Mouse (Mus musculus) midbrain, embryonic 15.5 days (tissue): ENCODE results near the gene M1ap. TPM values are rescaled to one million over a fixed set of nuclear protein-coding genes. Genes with fewer than 3 reads are reported as not detected.

Experiments used
- ATAC-seq: fragments of 200-750 bp; cut with Nextera tagmentation; replicated peaks from 2 replicates; pipeline ENCODE4 v1.8.0; 2017; ENCODE audit warnings: moderate TSS enrichment
- H3K27ac ChIP-seq: fragments of 300-500 bp; sonication (generic); 2 replicates; pipeline ENCODE4 v1.5.1; 2015; ENCODE audit warnings: mild to moderate bottlenecking, inconsistent platforms
- H3K27me3 ChIP-seq: fragments of 300-500 bp; sonication (generic); replicated peaks from 2 replicates; pipeline ENCODE4 v1.6.1; 2015; ENCODE audit warnings: inconsistent platforms
- H3K36me3 ChIP-seq: fragments of 300-500 bp; sonication (generic); replicated peaks from 2 replicates; pipeline ENCODE4 v1.6.1; 2015; ENCODE audit warnings: inconsistent platforms
- H3K4me1 ChIP-seq: fragments of 300-500 bp; sonication (generic); 2 replicates; pipeline ENCODE4 v1.6.1; 2015; ENCODE audit warnings: inconsistent platforms
- H3K4me2 ChIP-seq: fragments of 300-500 bp; sonication (generic); 2 replicates; pipeline ENCODE4 v1.6.1; 2015; ENCODE audit warnings: inconsistent platforms, mild to moderate bottlenecking, moderate library complexity
- H3K4me3 ChIP-seq: fragments of 300-500 bp; sonication (generic); 2 replicates; pipeline ENCODE4 v1.5.1; 2015; ENCODE audit warnings: mild to moderate bottlenecking, inconsistent platforms
- H3K9ac ChIP-seq: fragments of 300-500 bp; sonication (generic); 2 replicates; pipeline ENCODE4 v1.6.1; 2015; ENCODE audit warnings: mild to moderate bottlenecking, inconsistent platforms
- H3K9me3 ChIP-seq: fragments of 300-500 bp; sonication (generic); 2 replicates; pipeline ENCODE4 v1.6.1; 2016; ENCODE audit warnings: inconsistent platforms
- whole genome bisulfite sequencing: fragments of 180-500 bp; shearing (Covaris S2); methylation state at CpG from one replicate; pipeline ENCODE4 v1.1.7; 2015; ENCODE audit warnings: mixed read lengths; 5-methylcytosine and 5-hydroxymethylcytosine counted together
- polyA plus RNA-seq: library from polyadenylated mRNA; unstranded; fragments of >200 nt; fragmentation: Nextera tagmentation; extraction: Ambion mirVana; gene quantifications from 2 replicates; pipeline ENCODE4 v1.2.1, GENCODE M21; 2015

M1ap gene
- polyA plus RNA-seq, 1 experiment from 2014 or later, result 0.22 TPM

DNA sequence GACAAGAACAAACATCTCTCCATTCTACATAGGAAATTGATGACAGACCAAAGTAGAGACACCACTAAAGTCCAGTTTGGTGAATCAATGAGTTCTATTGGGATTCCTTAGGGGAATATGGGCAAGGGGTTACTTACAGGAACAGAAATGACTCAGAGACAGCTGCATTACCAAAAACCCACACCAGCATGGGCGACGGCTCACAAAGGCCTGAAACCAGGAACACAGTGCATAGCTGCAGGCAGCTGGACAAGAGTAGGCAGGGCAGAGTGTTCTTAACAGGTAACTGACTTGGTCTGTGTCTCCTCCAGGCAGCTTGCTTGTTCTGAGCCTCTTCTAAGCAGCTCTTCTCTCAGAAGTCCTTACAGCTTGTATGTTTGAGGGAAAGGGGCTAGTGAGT lies 69.0 kb downstream of the M1ap start:
- Histone ChIP-seq H3K27ac (no peak overlapping the region), H3K4me3 (no peak overlapping the region), H3K9me3 (no peaks in the 10 kb centered on the region), H3K4me2 (no peak overlapping the region), H3K27me3 (no peaks in the 10 kb centered on the region), H3K9ac (no peak overlapping the region), H3K36me3 (no peaks in the 10 kb centered on the region), H3K4me1 (no peaks in the 10 kb centered on the region)
- ATAC-seq, result no peak
- 92% methylated on average over 2 of the region's 2 CpGs for WGBS

DNA sequence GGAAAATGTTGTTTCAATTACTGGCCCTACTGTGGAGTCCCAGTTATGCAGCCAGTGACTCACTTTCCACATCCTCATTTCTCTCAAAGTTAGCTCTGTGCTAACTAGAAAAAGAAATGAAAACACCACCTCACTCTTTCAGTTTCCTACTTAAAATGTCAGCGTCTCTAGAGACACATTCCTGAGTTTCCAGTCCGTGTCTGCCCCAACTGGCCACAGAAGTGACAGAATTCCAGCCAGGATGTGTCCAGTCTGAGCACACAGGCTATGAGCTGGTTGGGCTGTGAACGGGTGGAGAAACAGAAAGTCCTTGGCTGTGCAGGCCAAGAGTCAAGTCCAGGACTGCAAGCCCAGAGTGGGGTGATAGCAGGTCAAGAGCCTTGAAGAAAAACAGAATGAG lies 70.5 kb downstream of the M1ap start:
- no peak for ATAC-seq
- H3K4me2 ChIP-seq, result no peak overlapping the region
- WGBS, result 76% methylated on average over 3 of the region's 3 CpGs

GRCm38 (mm10) chr6:83019044-83019443 lies 72.3 kb downstream of the M1ap start:
- Histone ChIP-seq H3K27me3 (no peaks in the 10 kb centered on the region), H3K4me1 (no peaks in the 10 kb centered on the region), H3K4me3 (no peak overlapping the region), H3K36me3 (no peaks in the 10 kb centered on the region), H3K4me2 (no peak overlapping the region), H3K27ac (no peak overlapping the region), H3K9ac (no peak overlapping the region), H3K9me3 (no peaks in the 10 kb centered on the region)
- ATAC-seq, result no peak
- 67% methylated on average over 3 of the region's 3 CpGs for WGBS

More for the DNA sequence above, 70.5 kb downstream of the M1ap start:
- H3K36me3 ChIP-seq, result no peaks in the 10 kb centered on the region
- no peak overlapping the region for H3K9ac ChIP-seq
- no peaks in the 10 kb centered on the region for H3K27me3 ChIP-seq
- no peak overlapping the region for H3K27ac ChIP-seq
- H3K4me1 ChIP-seq, result no peaks in the 10 kb centered on the region
- no peaks in the 10 kb centered on the region for H3K9me3 ChIP-seq
- no peak overlapping the region for H3K4me3 ChIP-seq

DNA sequence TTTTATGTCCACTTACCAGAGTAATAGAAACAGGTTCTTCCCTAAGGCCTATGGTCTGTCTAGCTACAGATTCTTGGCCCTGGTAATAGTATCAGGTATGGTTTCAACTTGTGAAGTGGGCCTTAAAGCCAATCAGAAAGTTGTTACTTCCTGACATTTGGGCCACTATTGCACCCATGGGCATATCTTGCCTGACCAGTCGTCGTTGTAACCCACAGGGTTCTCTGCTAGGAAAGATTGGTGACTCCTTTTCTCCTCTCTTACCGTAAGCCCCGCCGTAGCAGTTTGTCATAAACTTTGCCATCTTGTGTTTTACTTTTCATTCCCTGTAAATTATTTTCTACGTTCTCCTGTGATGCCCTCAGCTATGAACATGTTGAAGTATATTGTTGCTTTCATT lies 73.4 kb downstream of the M1ap start:
- Histone ChIP-seq H3K36me3 (no peaks in the 10 kb centered on the region), H3K4me1 (no peaks in the 10 kb centered on the region), H3K27me3 (no peaks in the 10 kb centered on the region), H3K4me2 (no peak overlapping the region), H3K9me3 (no peaks in the 10 kb centered on the region), H3K4me3 (no peak overlapping the region), H3K9ac (no peak overlapping the region), H3K27ac (no peak overlapping the region)
- 89% methylated on average over 6 of the region's 6 CpGs for WGBS
- no peak for ATAC-seq

DNA sequence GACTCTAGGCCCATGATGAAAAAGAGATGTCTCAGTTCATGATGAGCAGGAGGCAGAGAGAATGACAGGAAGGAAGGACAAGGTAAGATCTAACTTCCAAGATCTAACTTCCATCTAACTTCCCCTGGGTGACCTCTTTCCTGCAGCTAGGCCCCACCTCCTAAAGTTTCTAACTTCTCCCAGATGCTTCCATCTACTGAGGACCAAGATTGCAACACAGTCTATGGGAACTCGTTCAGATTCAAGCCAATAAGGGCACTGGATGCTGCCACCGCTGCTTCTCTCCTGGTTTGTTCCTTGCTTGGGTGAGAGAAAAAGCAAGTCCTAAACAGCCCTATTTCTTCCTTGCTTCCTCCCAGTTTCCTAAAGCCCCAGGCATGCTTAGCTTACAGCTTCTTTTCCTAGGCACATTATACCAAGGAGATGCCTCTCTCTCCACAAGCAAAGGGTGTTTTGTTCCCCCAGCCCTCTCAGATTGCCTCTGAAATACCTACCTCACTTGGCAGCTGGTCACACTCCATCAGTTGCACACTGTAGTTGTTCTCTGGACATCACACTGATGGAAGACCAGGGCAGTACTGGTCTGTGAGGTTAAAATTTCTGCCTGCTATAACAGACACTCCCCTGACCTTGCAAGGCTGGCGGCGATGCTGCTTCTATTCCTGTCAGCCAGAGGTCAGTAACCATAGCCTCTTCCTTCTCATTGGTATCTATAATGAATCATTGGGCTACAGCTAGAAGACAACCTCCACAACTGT lies 74.3 kb downstream of the M1ap start:
- 85% methylated on average over 4 of the region's 4 CpGs for WGBS

DNA sequence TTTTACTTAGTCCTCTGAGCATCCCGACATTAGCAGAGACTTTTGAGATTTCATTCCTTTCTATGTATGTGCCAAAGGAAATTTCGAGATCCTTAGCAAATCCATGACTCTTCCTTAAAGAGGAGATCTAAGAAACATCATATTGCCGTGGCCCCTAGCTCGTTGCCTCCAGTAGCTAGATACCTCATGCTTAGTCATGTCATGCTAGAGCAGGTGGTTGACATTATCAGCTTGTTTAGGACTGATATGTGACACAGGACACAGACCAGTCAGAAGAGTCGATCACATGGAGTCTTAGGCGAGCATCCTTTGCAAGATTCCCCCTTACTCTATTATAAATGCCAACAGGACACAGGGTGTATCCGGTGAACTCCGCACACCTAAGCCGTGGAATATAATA lies 76.3 kb downstream of the M1ap start:
- Histone ChIP-seq H3K27ac (no peak overlapping the region), H3K4me1 (no peaks in the 10 kb centered on the region), H3K9ac (no peak overlapping the region), H3K36me3 (no peaks in the 10 kb centered on the region), H3K4me3 (no peak overlapping the region), H3K27me3 (no peaks in the 10 kb centered on the region), H3K9me3 (no peaks in the 10 kb centered on the region), H3K4me2 (no peak overlapping the region)
- WGBS, result 91% methylated on average over 9 of the region's 9 CpGs
- no peak for ATAC-seq

More for the DNA sequence above, 74.3 kb downstream of the M1ap start:
- no peaks in the 10 kb centered on the region for H3K36me3 ChIP-seq
- no peak overlapping the region for H3K9ac ChIP-seq
- no peak for ATAC-seq
- no peak overlapping the region for H3K4me3 ChIP-seq
- no peaks in the 10 kb centered on the region for H3K9me3 ChIP-seq
- no peak overlapping the region for H3K27ac ChIP-seq
- no peak overlapping the region for H3K4me2 ChIP-seq
- H3K4me1 ChIP-seq, result no peaks in the 10 kb centered on the region
- H3K27me3 ChIP-seq, result no peaks in the 10 kb centered on the region

GRCm38 (mm10) chr6:83023786-83024185 lies 77.1 kb downstream of the M1ap start:
- Histone ChIP-seq H3K27me3 (peaks cover 5% of the 10 kb centered on the region; the same call in 1 of the 2 replicates), H3K4me1 (no peaks in the 10 kb centered on the region), H3K4me2 (no peak overlapping the region), H3K4me3 (no peak overlapping the region), H3K9me3 (no peaks in the 10 kb centered on the region), H3K27ac (no peak overlapping the region), H3K36me3 (no peaks in the 10 kb centered on the region), H3K9ac (no peak overlapping the region)
- WGBS, result 96% methylated on average over 2 of the region's 2 CpGs
- no peak for ATAC-seq

DNA sequence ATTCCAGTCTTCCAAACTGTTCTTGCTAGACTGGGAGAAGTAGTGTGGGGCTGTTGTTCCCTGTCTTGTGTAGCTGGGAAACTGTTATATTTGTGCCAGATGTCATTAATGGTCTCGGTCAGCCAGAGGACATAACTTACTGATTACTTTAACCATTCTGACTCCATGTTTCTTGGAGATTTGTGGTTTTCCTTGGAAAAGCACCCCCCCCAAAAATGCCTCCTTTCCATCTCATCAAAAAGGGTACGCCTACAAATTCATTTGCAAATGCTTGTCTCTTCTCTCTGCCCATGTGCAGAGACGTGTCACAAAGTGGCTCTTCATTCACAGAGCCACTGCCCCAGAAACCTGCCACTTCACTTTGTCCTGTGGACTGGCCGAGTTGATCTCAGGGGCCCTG lies 77.7 kb downstream of the M1ap start:
- Histone ChIP-seq H3K4me2 (no peak overlapping the region), H3K36me3 (no peaks in the 10 kb centered on the region), H3K27me3 (peaks cover 11% of the 10 kb centered on the region; the same call in 1 of the 2 replicates), H3K27ac (no peak overlapping the region), H3K4me1 (no peaks in the 10 kb centered on the region), H3K9ac (no peak overlapping the region), H3K4me3 (no peak overlapping the region), H3K9me3 (no peaks in the 10 kb centered on the region)
- 74% methylated on average over 4 of the region's 4 CpGs for whole genome bisulfite sequencing
- no peak for ATAC-seq

- Histone ChIP-seq H3K4me3 (no peak overlapping the region), H3K4me2 (no peak overlapping the region), H3K27me3 (peaks cover 12% of the 10 kb centered on the region; the same call in 1 of the 2 replicates), H3K9ac (no peak overlapping the region), H3K9me3 (no peaks in the 10 kb centered on the region), H3K4me1 (no peaks in the 10 kb centered on the region), H3K36me3 (no peaks in the 10 kb centered on the region), H3K27ac (no peak overlapping the region)
- WGBS, result 97% methylated on average over 4 of the region's 4 CpGs
- no peak for ATAC-seq
Observed at GRCm38 (mm10) chr6:83025221-83025620, 78.5 kb downstream of the M1ap start.

DNA sequence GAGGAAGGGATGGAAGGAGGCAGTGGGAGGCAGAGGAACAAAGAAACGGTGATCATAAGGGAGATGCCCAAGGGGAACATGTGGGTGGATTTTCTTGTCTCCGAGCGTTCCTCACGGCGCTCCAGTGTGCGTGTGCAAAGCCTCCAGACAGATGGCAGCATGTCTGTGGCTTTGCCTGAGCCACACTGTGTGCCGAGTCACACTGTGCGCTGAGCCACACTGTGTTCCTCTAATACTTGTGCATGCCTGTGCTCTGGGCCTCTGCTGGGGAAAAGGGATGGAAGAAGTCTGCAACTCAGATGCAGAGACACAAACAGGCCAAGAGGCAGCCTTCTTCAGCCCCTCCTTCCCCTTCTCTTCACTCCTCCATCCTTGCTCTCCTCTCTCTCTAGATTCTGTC lies 80.6 kb downstream of the M1ap start:
- 63% methylated on average over 8 of the region's 8 CpGs for WGBS
- no peaks in the 10 kb centered on the region for H3K36me3 ChIP-seq
- no peak overlapping the region for H3K27ac ChIP-seq

DNA sequence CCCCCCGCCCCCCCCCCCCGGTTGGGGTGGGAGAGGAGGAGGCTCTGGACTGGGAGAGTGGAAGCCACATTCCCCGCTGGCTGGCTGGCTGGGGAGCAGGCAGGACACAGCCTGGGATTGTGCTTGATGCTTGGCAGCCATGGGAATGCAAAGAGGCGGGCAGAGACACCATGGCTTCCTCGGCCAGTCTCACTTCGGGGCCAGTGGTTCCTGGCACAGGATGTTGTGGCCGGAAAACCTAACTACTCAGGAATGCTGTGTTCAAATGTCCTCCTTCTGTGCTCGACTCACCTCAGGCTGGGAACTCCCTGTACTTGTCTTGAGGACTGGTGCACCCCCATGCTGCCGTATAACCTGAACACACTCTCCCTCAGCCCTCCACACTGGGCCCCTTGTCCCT lies 81.0 kb downstream of the M1ap start:
- Histone ChIP-seq H3K4me2 (no peak overlapping the region), H3K4me1 (peaks cover 7% of the 10 kb centered on the region), H3K27ac (no peak overlapping the region), H3K9ac (no peak overlapping the region), H3K9me3 (no peaks in the 10 kb centered on the region), H3K36me3 (no peaks in the 10 kb centered on the region), H3K27me3 (peaks cover 31% of the 10 kb centered on the region), H3K4me3 (no peak overlapping the region)
- 72% methylated on average over 7 of the region's 9 CpGs for WGBS
- no peak for ATAC-seq

More for the DNA sequence above, 80.6 kb downstream of the M1ap start:
- Histone ChIP-seq H3K27me3 (peaks cover 27% of the 10 kb centered on the region), H3K9ac (no peak overlapping the region), H3K4me2 (no peak overlapping the region), H3K4me3 (no peak overlapping the region), H3K4me1 (peaks cover 3% of the 10 kb centered on the region), H3K9me3 (no peaks in the 10 kb centered on the region)
- no peak for ATAC-seq

DNA sequence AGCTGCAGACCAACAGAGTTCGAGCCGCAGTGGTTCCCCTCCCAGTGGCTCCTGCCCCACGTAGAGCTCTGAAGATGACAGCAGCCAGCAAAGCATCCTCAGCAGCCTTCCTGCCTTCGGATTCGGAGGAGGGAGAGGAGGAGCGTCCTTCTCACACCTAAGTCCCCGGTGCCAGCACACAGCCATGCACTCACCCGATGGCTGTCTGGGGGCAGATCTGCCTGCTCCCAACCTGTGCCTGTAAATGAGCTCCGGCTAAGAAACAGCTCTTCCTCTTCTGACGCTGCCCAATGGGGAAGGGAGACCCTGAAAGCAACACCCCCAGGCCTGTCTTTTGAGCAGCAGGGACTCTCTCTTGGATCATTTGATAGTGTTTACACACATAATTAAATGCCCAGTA lies 83.1 kb downstream of the M1ap start:
- 19% methylated on average over 10 of the region's 10 CpGs for WGBS

GRCm38 (mm10) chr6:83031111-83031510 lies 84.4 kb downstream of the M1ap start:
- Histone ChIP-seq H3K4me1 (peaks cover 19% of the 10 kb centered on the region), H3K9me3 (no peaks in the 10 kb centered on the region), H3K27me3 (peaks cover 45% of the 10 kb centered on the region), H3K27ac (no peak overlapping the region), H3K9ac (no peak overlapping the region), H3K4me2 (no peak overlapping the region), H3K36me3 (no peaks in the 10 kb centered on the region), H3K4me3 (no peak overlapping the region)
- WGBS, result 60% methylated on average over 7 of the region's 7 CpGs
- no peak for ATAC-seq

More for the DNA sequence above, 83.1 kb downstream of the M1ap start:
- H3K4me3 ChIP-seq, result no peak overlapping the region
- peaks cover 45% of the 10 kb centered on the region for H3K27me3 ChIP-seq
- no peak overlapping the region for H3K27ac ChIP-seq
- H3K4me1 ChIP-seq, result peaks cover 19% of the 10 kb centered on the region
- no peaks in the 10 kb centered on the region for H3K9me3 ChIP-seq
- no peaks in the 10 kb centered on the region for H3K36me3 ChIP-seq
- no peak overlapping the region for H3K9ac ChIP-seq
- no peak for ATAC-seq
- H3K4me2 ChIP-seq, result no peak overlapping the region
